Mouse (Mus musculus) lung, postnatal 0 days (tissue): Measurements from ENCODE around the gene Zfp593.

Experiments
- CTCF ChIP-seq: IDR thresholded peaks from 2 replicates; pipeline ENCODE4 v1.5.1; 2016; ENCODE audit warnings: antibody characterized with exemption, mild to moderate bottlenecking
- EP300 ChIP-seq: IDR thresholded peaks from 2 replicates; pipeline ENCODE4 v1.6.1; 2016; ENCODE audit warnings: antibody characterized with exemption, mild to moderate bottlenecking, control low read depth

DNA sequence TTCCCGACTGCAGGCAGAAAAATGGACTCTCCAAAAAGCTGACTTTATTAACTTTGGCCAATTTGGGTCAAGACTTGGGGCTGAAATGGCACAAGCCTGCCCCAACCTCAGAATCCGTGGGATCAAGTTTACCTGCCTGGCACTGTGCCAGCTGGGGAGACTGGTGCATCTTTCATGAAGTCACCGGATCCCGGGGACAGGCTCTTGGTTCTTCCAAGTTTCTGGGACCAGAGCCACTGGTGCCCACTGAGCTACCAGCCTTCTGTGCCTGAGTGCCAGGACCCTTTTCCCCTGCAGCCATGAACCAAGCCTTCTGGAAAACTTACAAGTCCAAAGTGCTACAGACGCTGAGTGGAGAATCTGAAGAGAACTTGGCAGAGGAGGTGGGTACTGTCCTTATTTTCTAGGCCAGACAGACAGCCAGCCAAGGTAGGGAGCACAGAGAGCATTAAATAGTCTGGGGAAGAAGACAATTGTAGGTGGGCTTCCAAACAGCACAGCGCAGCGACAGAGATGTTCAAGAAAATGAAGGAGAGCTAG is 1.4 kb upstream of the Zfp593 start, which contains the start of gene Gm30191:
- TF ChIP-seq CTCF (no peak), EP300 (no peak)
